Mouse (Mus musculus): ENCODE results near the gene Lmx1b. TPM values are rescaled to one million over a fixed set of nuclear protein-coding genes. Genes with fewer than 3 reads are reported as not detected.

The Lmx1b gene
- polyA plus RNA-seq, 1 experiment from 2014 or later, result 0.04 TPM

- peaks cover 21% of the 10 kb centered on the region for H3K4me1 ChIP-seq (replicated peaks)
- no peak overlapping the region for H3K9ac ChIP-seq
- H3K4me3 ChIP-seq, result no peak overlapping the region
- no peak for ATAC-seq (ENCODE audit: insufficient number of reproducible peaks, low FRiP score)
- peaks cover 62% of the 10 kb centered on the region for H3K27me3 ChIP-seq (replicated peaks)
- WGBS, result 29% methylated on average over 6 of the region's 6 CpGs
- H3K36me3 ChIP-seq, result no peaks in the 10 kb centered on the region
- H3K27ac ChIP-seq (ENCODE audit: poor library complexity, severe bottlenecking), result no peak overlapping the region
- no peak overlapping the region for H3K4me2 ChIP-seq
- H3K9me3 ChIP-seq (replicated peaks), result 0 out of 2 replicates have a peak, but pooled peaks cover 4% of the 10 kb centered on the region
These were observed 93.4 kb downstream of the Lmx1b start for GRCm38 (mm10) chr2:33546879-33547278.

GRCm38 (mm10) chr2:33546051-33546450, 94.3 kb downstream of the Lmx1b start:
- 65% methylated on average over 5 of the region's 5 CpGs for WGBS
- no peaks in the 10 kb centered on the region for H3K36me3 ChIP-seq
- H3K27me3 ChIP-seq (replicated peaks), result peaks cover 71% of the 10 kb centered on the region
- H3K4me1 ChIP-seq (replicated peaks), result peaks cover 21% of the 10 kb centered on the region
- no peak for ATAC-seq (ENCODE audit: insufficient number of reproducible peaks, low FRiP score)
- H3K4me2 ChIP-seq, result no peak overlapping the region
- no peak overlapping the region for H3K27ac ChIP-seq (ENCODE audit: poor library complexity, severe bottlenecking)
- no peak overlapping the region for H3K4me3 ChIP-seq
- H3K9me3 ChIP-seq (replicated peaks), result 0 out of 2 replicates have a peak, but pooled peaks cover 4% of the 10 kb centered on the region
- H3K9ac ChIP-seq, result no peak overlapping the region

GRCm38 (mm10) chr2:33544781-33545566, 95.3 kb downstream of the Lmx1b start:
- Histone ChIP-seq H3K36me3 (no peaks in the 10 kb centered on the region), H3K4me3 (peak overlapping the region; percentile 53), H3K9me3 (replicated peaks) (0 out of 2 replicates have a peak, but pooled peaks cover 4% of the 10 kb centered on the region), H3K4me2 (peak overlapping the region; percentile 87), H3K27me3 (replicated peaks) (peaks cover 75% of the 10 kb centered on the region), H3K4me1 (replicated peaks) (peaks cover 21% of the 10 kb centered on the region), H3K9ac (no peak overlapping the region), H3K27ac (ENCODE audit: poor library complexity, severe bottlenecking) (no peak overlapping the region)
- WGBS, result 16% methylated on average over 16 of the region's 16 CpGs
- 0 out of 2 replicates have a peak, but pooled peaks have one; percentile 12 for ATAC-seq (ENCODE audit: insufficient number of reproducible peaks, low FRiP score)

GRCm38 (mm10) chr2:33544203-33544762, 96.0 kb downstream of the Lmx1b start:
- Histone ChIP-seq H3K27me3 (replicated peaks) (peaks cover 81% of the 10 kb centered on the region), H3K27ac (ENCODE audit: poor library complexity, severe bottlenecking) (no peak overlapping the region), H3K4me3 (peak overlapping the region; percentile 53), H3K36me3 (no peaks in the 10 kb centered on the region), H3K4me2 (peak overlapping the region; percentile 87), H3K9ac (peak overlapping the region; percentile 56), H3K4me1 (replicated peaks) (peaks cover 21% of the 10 kb centered on the region), H3K9me3 (replicated peaks) (0 out of 2 replicates have a peak, but pooled peaks cover 4% of the 10 kb centered on the region)
- WGBS, result 1% methylated on average over 37 of the region's 43 CpGs
- peak; percentile 57; the same call in 1 of the 2 replicates for ATAC-seq (ENCODE audit: insufficient number of reproducible peaks, low FRiP score)

- Histone ChIP-seq H3K27me3 (replicated peaks) (peaks cover 86% of the 10 kb centered on the region), H3K9ac (peak overlapping the region; percentile 56), H3K4me3 (peak overlapping the region; percentile 53), H3K27ac (ENCODE audit: poor library complexity, severe bottlenecking) (no peak overlapping the region), H3K36me3 (no peaks in the 10 kb centered on the region), H3K4me1 (replicated peaks) (peaks cover 21% of the 10 kb centered on the region), H3K4me2 (peak overlapping the region; percentile 87), H3K9me3 (replicated peaks) (0 out of 2 replicates have a peak, but pooled peaks cover 4% of the 10 kb centered on the region)
- 1% methylated on average over 34 of the region's 38 CpGs for WGBS
- ATAC-seq (ENCODE audit: insufficient number of reproducible peaks, low FRiP score), result peak; percentile 37; the same call in 1 of the 2 replicates
These were observed 96.7 kb downstream of the Lmx1b start for GRCm38 (mm10) chr2:33543429-33544202.

GRCm38 (mm10) chr2:33542696-33543428, 97.4 kb downstream of the Lmx1b start:
- no peak overlapping the region for H3K9ac ChIP-seq
- peaks cover 21% of the 10 kb centered on the region for H3K4me1 ChIP-seq (replicated peaks)
- H3K36me3 ChIP-seq, result no peaks in the 10 kb centered on the region
- H3K27ac ChIP-seq (ENCODE audit: poor library complexity, severe bottlenecking), result no peak overlapping the region
- WGBS, result 8% methylated on average over 11 of the region's 11 CpGs
- ATAC-seq (ENCODE audit: insufficient number of reproducible peaks, low FRiP score), result no peak
- no peak overlapping the region for H3K4me3 ChIP-seq
- H3K4me2 ChIP-seq, result peak overlapping the region; percentile 87; the same call in 1 of the 2 replicates
- 0 out of 2 replicates have a peak, but pooled peaks cover 4% of the 10 kb centered on the region for H3K9me3 ChIP-seq (replicated peaks)
- peaks cover 81% of the 10 kb centered on the region for H3K27me3 ChIP-seq (replicated peaks)

- H3K4me3 ChIP-seq, result no peak overlapping the region
- H3K4me2 ChIP-seq, result no peak overlapping the region
- peaks cover 7% of the 10 kb centered on the region; the same call in 1 of the 2 replicates for H3K27me3 ChIP-seq (replicated peaks)
- no peak overlapping the region for H3K27ac ChIP-seq (ENCODE audit: poor library complexity, severe bottlenecking)
- WGBS, result 74% methylated on average over 5 of the region's 5 CpGs
- H3K9ac ChIP-seq, result no peak overlapping the region
- H3K9me3 ChIP-seq (replicated peaks), result peaks cover 11% of the 10 kb centered on the region
- no peak for ATAC-seq (ENCODE audit: insufficient number of reproducible peaks, low FRiP score)
- no peaks in the 10 kb centered on the region for H3K36me3 ChIP-seq
- H3K4me1 ChIP-seq (replicated peaks), result no peaks in the 10 kb centered on the region
These were observed 114.8 kb downstream of the Lmx1b start for GRCm38 (mm10) chr2:33525274-33526055.

GRCm38 (mm10) chr2:33515856-33516255, 124.5 kb downstream of the Lmx1b start:
- ATAC-seq (ENCODE audit: insufficient number of reproducible peaks, low FRiP score), result no peak
- Histone ChIP-seq H3K4me3 (no peak overlapping the region), H3K27ac (ENCODE audit: poor library complexity, severe bottlenecking) (no peak overlapping the region), H3K9me3 (replicated peaks) (0 out of 2 replicates have a peak, but pooled peaks cover 6% of the 10 kb centered on the region), H3K27me3 (replicated peaks) (peaks cover 15% of the 10 kb centered on the region; the same call in 1 of the 2 replicates), H3K9ac (no peak overlapping the region), H3K4me1 (replicated peaks) (no peaks in the 10 kb centered on the region), H3K36me3 (no peaks in the 10 kb centered on the region), H3K4me2 (no peak overlapping the region)
- WGBS, result 70% methylated on average over 19 of the region's 19 CpGs

GRCm38 (mm10) chr2:33515431-33515830, 124.9 kb downstream of the Lmx1b start:
- H3K4me1 ChIP-seq (replicated peaks), result no peaks in the 10 kb centered on the region
- no peak overlapping the region for H3K27ac ChIP-seq (ENCODE audit: poor library complexity, severe bottlenecking)
- H3K9me3 ChIP-seq (replicated peaks), result 0 out of 2 replicates have a peak, but pooled peaks cover 9% of the 10 kb centered on the region
- WGBS, result 72% methylated on average over 8 of the region's 8 CpGs
- H3K4me3 ChIP-seq, result no peak overlapping the region
- ATAC-seq (ENCODE audit: insufficient number of reproducible peaks, low FRiP score), result no peak
- H3K9ac ChIP-seq, result no peak overlapping the region
- H3K27me3 ChIP-seq (replicated peaks), result peaks cover 15% of the 10 kb centered on the region; the same call in 1 of the 2 replicates
- H3K36me3 ChIP-seq, result no peaks in the 10 kb centered on the region
- no peak overlapping the region for H3K4me2 ChIP-seq

Measured in heart, embryonic 12.5 days (tissue).